Mouse (Mus musculus): ENCODE measurements around the gene 1810043G02Rik. TPM values are rescaled to one million over a fixed set of nuclear protein-coding genes. Genes with fewer than 3 reads are reported as not detected.

1810043G02Rik gene
- total RNA-seq, 2 experiments from 2014 or later: 28.9 to 35.3 TPM

Other genes with a start within 250 kb of the 1810043G02Rik start
- gene Gm18596, start 235.9 kb upstream of the 1810043G02Rik start, total RNA-seq (2021): not detected
- gene Gm9736, start 227.2 kb upstream of the 1810043G02Rik start, total RNA-seq (2021): not detected
- not detected for gene Gm3233, start 218.8 kb upstream of the 1810043G02Rik start, total RNA-seq (2021)
- not detected for gene Gm3238, start 207.2 kb upstream of the 1810043G02Rik start, total RNA-seq (2021)
- gene Gm7138, start 201.6 kb upstream of the 1810043G02Rik start, total RNA-seq (2021): not detected
- not detected for gene Gm3250, start 196.0 kb upstream of the 1810043G02Rik start, total RNA-seq (2021)
- gene Gm7137, start 190.3 kb upstream of the 1810043G02Rik start, total RNA-seq (2021): not detected
- not detected for gene Gm9639, start 183.4 kb upstream of the 1810043G02Rik start, total RNA-seq (2021)
- gene Gm19668, start 179.4 kb upstream of the 1810043G02Rik start, total RNA-seq (2021): not detected
- gene Gm9507, start 166.7 kb upstream of the 1810043G02Rik start, total RNA-seq (2021): not detected
- gene Gm2696, start 163.8 kb upstream of the 1810043G02Rik start, total RNA-seq (2021): not detected
- not detected for gene Krtap10-4, start 151.4 kb upstream of the 1810043G02Rik start, total RNA-seq (2021)
- gene Krtap10-10, start 142.6 kb upstream of the 1810043G02Rik start, total RNA-seq (2021): not detected
- not detected for gene Gm36176, start 131.7 kb upstream of the 1810043G02Rik start, total RNA-seq (2021)
- not detected for gene Gm10318, start 125.7 kb upstream of the 1810043G02Rik start, total RNA-seq (2021)
- not detected for gene Gm3285, start 116.5 kb upstream of the 1810043G02Rik start, total RNA-seq (2021)
- gene Lrrc3, start 76.0 kb upstream of the 1810043G02Rik start, total RNA-seq (2021): 10 to 100 TPM; 38.5 to 39.1 TPM
- 10 to 100 TPM; 14.1 to 22.9 TPM for gene Trpm2, start 8.0 kb upstream of the 1810043G02Rik start, total RNA-seq (2021)
- gene Pfkl, start 31.6 kb downstream of the 1810043G02Rik start, total RNA-seq (2021): 10 to 100 TPM; 73.2 to 83.6 TPM
- gene Dnmt3l, start 63.4 kb downstream of the 1810043G02Rik start, total RNA-seq (2021): not detected
- gene Aire, start 65.1 kb downstream of the 1810043G02Rik start, total RNA-seq (2021): under 1 TPM; 0.44 TPM
- under 1 TPM; 0.85 to 0.98 TPM for gene Icosl, start 90.8 kb downstream of the 1810043G02Rik start, total RNA-seq (2021)
- gene D10Jhu81e, start 191.3 kb downstream of the 1810043G02Rik start, total RNA-seq (2021): 10 to 100 TPM; 52.6 to 59.3 TPM
- 10 to 100 TPM; 22.6 to 23.7 TPM for gene Pwp2, start 206.6 kb downstream of the 1810043G02Rik start, total RNA-seq (2021)